Mouse (Mus musculus) adrenal gland (tissue): ENCODE measurements at regions not wholly inside any gene's neighbourhood (a gene's known extent, or its start where the extent isn't known, plus 50 kb on each side); places are given as distances from the start of the nearest gene placed in this dataset.

Source experiments
- intact Hi-C: fragments of 180-260 bp; cut with DNase I; formaldehyde crosslinking; loops from one replicate; pipeline ENCODE4 v1.15.1; 2025

DNA sequence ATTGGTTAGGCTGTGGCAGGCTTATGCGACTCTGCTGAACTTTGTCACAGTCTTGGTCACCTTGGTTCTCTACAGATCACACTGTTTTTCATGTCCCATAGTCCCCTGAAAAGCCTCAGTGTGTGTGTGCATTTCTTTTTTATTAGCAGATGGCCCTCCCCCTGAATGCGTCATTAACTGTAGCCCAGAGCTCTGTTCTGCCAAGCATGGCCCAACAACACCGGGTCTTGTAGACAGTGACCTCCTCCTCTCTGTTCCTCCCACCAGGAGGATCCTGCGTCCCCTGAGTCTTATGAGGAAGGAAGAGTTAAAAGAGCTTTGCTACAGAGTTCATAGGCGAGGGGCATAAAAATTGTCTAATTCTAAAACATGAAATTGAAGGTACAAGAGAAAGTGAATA is 103.5 kb upstream of the Rpl34 start:
- intact Hi-C loops = no loop called here

GRCm38 (mm10) chr3:130833082-130833481 is 102.9 kb upstream of the Rpl34 start:
- intact Hi-C loops = no loop called here

GRCm38 (mm10) chr3:130831788-130832187 is 101.6 kb upstream of the Rpl34 start:
- intact Hi-C loops = no loop called here

- intact Hi-C loops = loop anchor here (10.0 kb wide), 1 partner anchor 196 kb away; no protein-coding TSS in a partner anchor
Measured at GRCm38 (mm10) chr3:130828346-130828745, 98.1 kb upstream of the Rpl34 start.

DNA sequence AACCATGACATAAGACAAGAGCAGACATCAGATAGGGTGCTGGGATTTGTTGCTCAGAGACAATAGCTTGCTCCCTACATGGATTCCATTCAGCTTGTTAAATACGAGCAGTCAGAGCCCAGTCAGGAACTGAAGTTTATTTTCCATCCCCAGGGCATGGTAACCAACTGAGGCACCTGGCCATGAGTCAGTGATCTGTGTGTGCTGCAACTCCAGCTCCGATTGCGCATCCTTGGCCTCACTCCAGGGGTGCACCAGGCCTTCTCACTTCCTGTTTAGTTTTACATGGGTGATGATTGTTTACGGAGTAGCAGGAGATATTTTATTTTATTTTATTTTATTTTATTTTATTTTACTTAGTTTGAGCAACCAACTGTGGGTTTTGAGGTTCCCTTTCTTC is 97.7 kb upstream of the Rpl34 start:
- intact Hi-C loops = loop anchor here (10.0 kb wide), 1 partner anchor 197 kb away; no protein-coding TSS in a partner anchor

DNA sequence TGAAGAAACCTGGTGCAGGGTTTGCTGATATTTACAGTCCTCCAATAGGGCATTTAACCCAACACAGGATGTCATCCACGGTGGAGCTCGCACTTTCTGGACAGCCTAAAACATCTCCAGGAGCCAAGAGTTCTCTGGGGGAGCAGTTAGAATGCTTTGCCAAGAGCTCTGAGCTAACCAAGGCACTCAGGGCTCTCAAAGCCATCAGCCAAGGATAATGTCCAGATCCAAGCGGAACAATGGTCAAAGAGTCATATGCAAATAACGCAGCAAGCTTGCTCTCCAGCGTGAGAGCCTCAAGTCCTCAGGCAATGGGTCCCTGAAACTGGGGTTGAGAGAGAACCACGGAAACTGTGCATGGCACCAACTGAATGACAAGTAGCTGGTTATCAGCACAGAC is 96.8 kb upstream of the Rpl34 start:
- intact Hi-C loops = loop anchor here (10.0 kb wide), 1 partner anchor 198 kb away; no protein-coding TSS in a partner anchor

DNA sequence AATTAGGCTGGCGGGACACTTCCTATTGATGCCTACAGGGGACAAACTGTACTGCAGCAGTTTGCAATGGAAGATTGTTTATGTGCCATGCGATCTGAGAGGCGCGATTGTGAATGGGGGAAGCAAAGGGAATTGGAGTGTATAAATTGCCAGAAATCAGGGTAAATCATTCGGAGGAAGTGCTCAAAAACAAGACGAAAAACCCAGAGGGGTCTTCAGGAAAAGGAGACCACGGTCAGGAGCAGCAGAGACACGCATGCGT is 89.6 kb upstream of the Rpl34 start:
- intact Hi-C loops = loop anchor here (2.0 to 10.0 kb wide), 3 partner anchors 205 to 417 kb away; no protein-coding TSS in a partner anchor

DNA sequence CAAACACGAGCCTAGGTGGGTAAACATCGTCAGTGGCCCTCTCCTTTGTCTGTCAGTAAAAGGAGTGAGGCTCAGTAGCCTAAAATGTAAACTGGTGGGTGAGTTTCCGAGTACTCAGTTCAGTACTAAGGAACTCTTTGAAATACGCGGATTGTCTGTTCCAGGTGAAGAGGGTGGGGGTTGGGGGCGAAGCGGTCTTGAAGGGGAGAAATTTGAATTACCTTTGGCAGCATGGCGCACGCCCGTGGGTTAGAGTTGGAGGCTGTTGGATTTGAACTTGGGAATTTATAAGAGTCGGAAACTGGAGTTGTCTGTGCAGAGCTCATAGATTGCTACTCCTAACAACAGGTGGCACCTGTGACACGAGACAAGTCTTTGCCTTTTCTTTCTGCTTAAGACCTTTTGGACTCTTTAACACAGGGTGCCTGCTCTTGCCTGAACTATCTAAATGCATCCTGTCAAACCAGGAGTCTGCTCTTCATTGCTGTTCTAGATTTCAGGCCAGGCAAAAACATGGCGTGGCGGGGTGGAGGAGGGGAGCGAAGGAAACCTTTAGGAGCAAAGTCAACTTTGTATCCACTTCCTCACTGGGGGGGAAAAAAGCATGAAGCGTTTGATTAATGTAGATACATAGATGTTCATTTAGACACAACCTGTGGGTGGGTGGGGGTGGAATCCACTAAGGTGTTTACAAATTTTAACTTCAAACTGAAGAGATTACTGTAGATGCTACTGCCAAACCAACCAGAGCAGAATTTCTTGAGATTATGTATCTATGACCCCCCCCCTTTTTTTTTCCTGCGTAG is 89.0 kb upstream of the Rpl34 start:
- intact Hi-C loops = loop anchor here (2.0 to 5.0 kb wide), 2 partner anchors 403 to 418 kb away; no protein-coding TSS in a partner anchor

GRCm38 (mm10) chr3:130818467-130819030 is 88.4 kb upstream of the Rpl34 start:
- intact Hi-C loops = loop anchor here (2.0 to 5.0 kb wide), 2 partner anchors 404 to 418 kb away; no protein-coding TSS in a partner anchor

- intact Hi-C loops = loop anchor here (5.0 kb wide), 1 partner anchor 83 kb away; no protein-coding TSS in a partner anchor
Measured at GRCm38 (mm10) chr3:130809696-130810665, 79.8 kb upstream of the Rpl34 start.

DNA sequence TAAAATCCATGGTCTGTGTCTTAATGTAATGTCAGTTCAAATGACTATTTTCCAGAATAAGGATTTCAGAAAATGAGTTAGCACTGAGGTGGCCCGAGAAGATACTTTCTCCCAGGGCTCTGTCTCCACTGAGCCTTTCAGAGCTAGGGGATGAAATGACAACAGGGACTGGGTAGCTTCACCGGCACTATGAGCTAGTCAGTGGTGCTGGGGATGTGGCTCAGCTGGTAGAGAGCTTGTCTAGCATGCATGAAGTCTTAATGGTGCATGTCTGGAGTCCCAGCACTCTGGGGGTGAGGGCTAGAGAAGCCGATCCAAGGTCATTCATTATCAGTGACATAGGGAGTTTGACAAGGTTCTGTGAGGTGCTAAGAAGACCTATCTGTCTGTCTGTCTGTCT is 75.1 kb upstream of the Rpl34 start:
- intact Hi-C loops = loop anchor here (5.0 kb wide), 1 partner anchor 78 kb away; no protein-coding TSS in a partner anchor

DNA sequence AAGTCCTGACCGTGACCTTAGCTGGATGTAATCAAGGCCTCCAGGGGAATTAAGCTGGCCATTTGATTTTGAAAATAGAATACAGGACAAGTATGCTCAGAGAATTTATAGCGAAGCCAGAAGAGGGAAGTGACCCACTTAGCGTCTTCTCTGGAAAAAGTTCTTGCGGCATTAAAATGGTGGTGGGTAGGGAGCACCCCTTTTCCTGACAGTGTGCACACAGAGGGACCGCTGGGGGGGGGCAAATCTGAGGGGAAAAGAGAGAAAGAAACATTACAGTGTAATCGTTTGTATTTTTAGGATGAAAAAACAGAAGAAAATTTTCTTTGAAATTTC is 74.1 kb upstream of the Rpl34 start:
- intact Hi-C loops = no loop called here

DNA sequence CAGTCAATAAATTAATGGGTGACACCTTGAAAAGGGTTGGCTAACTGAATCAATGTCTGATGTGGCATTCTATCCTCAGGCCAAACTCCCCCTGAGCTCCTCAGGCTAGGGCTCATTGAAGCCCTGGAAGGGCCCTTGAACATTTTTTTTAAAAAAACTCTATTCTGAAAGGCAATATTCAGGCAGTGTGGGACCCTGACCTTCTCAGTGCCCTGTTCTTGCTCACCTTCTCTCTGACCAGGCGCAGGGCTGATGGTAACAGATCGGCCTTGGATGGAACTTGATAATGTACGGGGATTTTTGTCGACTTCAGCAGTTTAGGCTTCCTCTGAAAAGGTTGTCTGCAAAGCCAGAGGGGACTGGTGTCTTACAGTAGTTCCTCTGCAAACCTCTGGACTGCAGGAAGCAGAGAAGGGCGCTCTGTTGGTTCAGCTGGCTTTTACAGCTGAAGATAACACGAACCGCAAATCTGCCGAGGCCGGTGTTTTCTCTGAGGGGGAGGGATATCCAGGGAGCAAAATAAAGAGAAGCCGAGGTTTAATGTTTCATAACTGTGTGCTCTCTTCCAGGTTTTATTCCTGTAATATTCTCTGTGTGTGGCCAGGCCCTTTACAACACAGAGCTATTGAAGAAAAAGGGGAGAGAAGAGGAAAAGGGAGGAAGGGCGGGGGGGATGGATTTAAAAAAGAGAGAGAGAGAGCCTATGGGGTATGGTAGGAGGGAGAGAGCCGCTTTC is 73.6 kb upstream of the Rpl34 start:
- intact Hi-C loops = no loop called here

GRCm38 (mm10) chr3:130800016-130800415 is 69.8 kb upstream of the Rpl34 start:
- intact Hi-C loops = no loop called here

DNA sequence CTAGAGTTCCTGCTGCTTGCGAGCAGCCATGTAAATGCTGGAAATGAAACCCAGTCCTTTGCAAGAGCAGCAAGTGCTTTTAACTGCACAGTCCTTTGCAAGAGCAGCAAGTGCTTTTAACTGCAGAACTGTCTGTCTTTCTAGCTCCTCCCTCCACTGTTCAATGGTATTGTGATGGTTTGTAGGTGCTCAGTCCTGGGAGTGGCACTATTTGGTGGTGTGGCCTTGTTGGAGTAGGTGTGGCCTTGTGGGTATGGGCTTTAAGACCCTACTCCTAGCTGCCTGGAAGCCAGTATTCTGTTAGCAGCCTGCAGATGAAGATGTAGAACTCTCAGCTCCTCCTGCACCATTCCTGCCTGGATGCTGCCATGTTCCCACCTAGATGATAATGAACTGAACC is 67.8 kb upstream of the Rpl34 start:
- intact Hi-C loops = loop anchor here (10.0 kb wide), 1 partner anchor 83 kb away; no protein-coding TSS in a partner anchor

- intact Hi-C loops = loop anchor here (10.0 kb wide), 1 partner anchor 82 kb away; no protein-coding TSS in a partner anchor
Measured at GRCm38 (mm10) chr3:130796531-130796930, 66.3 kb upstream of the Rpl34 start.

GRCm38 (mm10) chr3:130795396-130795795 is 65.2 kb upstream of the Rpl34 start:
- intact Hi-C loops = loop anchor here (10.0 kb wide), 1 partner anchor 81 kb away; no protein-coding TSS in a partner anchor

GRCm38 (mm10) chr3:130794142-130794925 is 64.1 kb upstream of the Rpl34 start:
- intact Hi-C loops = loop anchor here (10.0 kb wide), 1 partner anchor 80 kb away; no protein-coding TSS in a partner anchor

- intact Hi-C loops = no loop called here
Measured at GRCm38 (mm10) chr3:130780706-130781240, 50.6 kb upstream of the Rpl34 start.
